Mouse (Mus musculus) kidney, embryonic 14.5 days (tissue): ENCODE data around the gene Plxdc2. TPM values are rescaled to one million over a fixed set of nuclear protein-coding genes. Genes with fewer than 3 reads are reported as not detected.

Source experiments
- ATAC-seq: fragments of 200-750 bp; cut with Nextera tagmentation; 2 replicates; pipeline ENCODE4 v1.8.0; 2017; ENCODE audit warnings: moderate number of reproducible peaks, mild to moderate bottlenecking, moderate TSS enrichment, moderate library complexity; ENCODE audit not compliant: low FRiP score, low TSS enrichment
- H3K27ac ChIP-seq: fragments of 300-500 bp; sonication (generic); 2 replicates; pipeline ENCODE4 v1.5.1; 2014; ENCODE audit warnings: low read depth, mild to moderate bottlenecking, low read length, moderate library complexity, mixed read lengths
- H3K27me3 ChIP-seq: fragments of 300-500 bp; sonication (generic); 2 replicates; pipeline ENCODE4 v1.6.1; 2014; ENCODE audit warnings: mild to moderate bottlenecking, low read length; ENCODE audit not compliant: control insufficient read depth, insufficient read depth
- H3K36me3 ChIP-seq: fragments of 300-500 bp; sonication (generic); 2 replicates; pipeline ENCODE4 v1.6.1; 2014; ENCODE audit warnings: low read length, mixed read lengths; ENCODE audit not compliant: control insufficient read depth, insufficient read depth
- H3K4me1 ChIP-seq: fragments of 300-500 bp; sonication (generic); 2 replicates; pipeline ENCODE4 v1.6.1; 2014; ENCODE audit warnings: low read length, mixed read lengths; ENCODE audit not compliant: control insufficient read depth, insufficient read depth
- H3K4me2 ChIP-seq: fragments of 300-500 bp; sonication (generic); replicated peaks from 2 replicates; pipeline ENCODE4 v1.6.1; 2014; ENCODE audit warnings: low read depth, mild to moderate bottlenecking, low read length
- H3K4me3 ChIP-seq: fragments of 300-500 bp; sonication (generic); 2 replicates; pipeline ENCODE4 v1.5.1; 2014; ENCODE audit warnings: mild to moderate bottlenecking, low read length
- H3K9ac ChIP-seq: fragments of 300-500 bp; sonication (generic); 2 replicates; pipeline ENCODE4 v1.6.1; 2014; ENCODE audit warnings: low read depth, mild to moderate bottlenecking, low read length, moderate library complexity
- H3K9me3 ChIP-seq: fragments of 300-500 bp; sonication (generic); 2 replicates; pipeline ENCODE4 v1.6.1; 2016; ENCODE audit warnings: low read length; ENCODE audit not compliant: control insufficient read depth
- WGBS: fragments of 180-500 bp; shearing (Covaris S2); extraction: QIAGEN DNeasy Blood & Tissue Kit; methylation state at CpG from one replicate; pipeline ENCODE4 v1.1.7; 2014; 5-methylcytosine and 5-hydroxymethylcytosine counted together
- polyA plus RNA-seq: library from polyadenylated mRNA; unstranded; fragments of >200 nt; fragmentation: Nextera tagmentation; extraction: Ambion mirVana; gene quantifications from 2 replicates; pipeline ENCODE4 v1.2.1, GENCODE M21; 2014

Gene Plxdc2
- polyA plus RNA-seq, 1 experiment from 2014 or later = 40.6 TPM

DNA sequence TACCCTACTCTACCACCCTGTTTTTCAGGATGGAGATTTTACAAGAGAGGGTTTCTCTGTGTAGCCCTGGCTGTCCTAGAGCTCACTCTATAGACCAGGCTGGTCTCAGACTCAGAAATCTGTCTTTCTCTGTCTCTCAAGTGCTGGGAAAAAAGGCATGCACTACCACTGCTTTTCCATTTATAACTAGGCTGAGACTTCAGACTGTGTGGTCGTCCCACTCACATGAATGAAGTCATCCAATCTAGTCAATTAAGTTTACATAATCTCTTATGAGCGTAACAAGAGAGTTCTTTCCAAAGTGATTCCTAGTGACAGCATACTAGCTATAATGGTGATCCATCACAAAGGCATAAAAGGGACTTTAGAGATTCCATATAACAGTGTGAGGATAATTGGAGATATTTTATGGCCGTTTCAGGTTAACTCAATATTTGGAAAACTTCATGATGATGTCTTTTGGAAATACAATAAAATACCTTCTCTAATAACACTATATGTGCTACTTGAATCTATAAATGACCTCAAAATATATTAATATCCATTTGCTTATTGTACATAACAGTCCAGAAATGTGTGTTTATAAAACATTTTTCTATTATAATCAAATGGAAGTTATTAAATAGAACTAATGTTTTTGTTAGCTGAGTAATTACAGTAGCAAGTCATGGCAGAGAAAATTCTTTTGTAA, 151.6 kb downstream of the Plxdc2 start:
- 80% methylated on average over 3 of the region's 3 CpGs for WGBS
- Histone ChIP-seq H3K27me3 (no peaks in the 10 kb centered on the region), H3K4me1 (no peaks in the 10 kb centered on the region), H3K9ac (no peak overlapping the region), H3K4me2 (no peak overlapping the region), H3K27ac (no peak overlapping the region), H3K9me3 (no peaks in the 10 kb centered on the region), H3K4me3 (no peak overlapping the region), H3K36me3 (no peaks in the 10 kb centered on the region)
- no peak for ATAC-seq

DNA sequence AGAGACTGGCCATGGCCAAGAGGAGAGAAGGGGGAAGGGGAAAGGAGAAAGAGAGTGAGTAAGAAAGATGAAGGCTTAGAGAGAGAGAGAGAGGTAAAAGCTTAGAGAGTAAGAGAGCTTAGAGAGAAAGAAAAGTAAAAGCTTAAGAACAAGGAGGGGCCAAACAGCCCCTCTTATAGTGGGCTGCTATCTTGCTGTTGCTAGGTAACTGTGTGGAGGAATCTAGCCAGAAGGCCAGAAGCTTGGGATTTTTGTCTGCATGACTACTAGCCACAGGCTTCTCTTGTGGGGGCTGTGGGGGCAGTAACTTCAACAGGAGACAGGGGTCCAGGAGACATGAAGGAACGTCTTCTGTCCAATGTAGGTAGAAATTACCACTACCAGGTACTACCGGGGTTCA, 162.0 kb downstream of the Plxdc2 start:
- Histone ChIP-seq H3K4me2 (no peak overlapping the region), H3K36me3 (no peaks in the 10 kb centered on the region), H3K4me1 (no peaks in the 10 kb centered on the region), H3K9me3 (no peaks in the 10 kb centered on the region), H3K9ac (no peak overlapping the region), H3K27ac (no peak overlapping the region), H3K4me3 (no peak overlapping the region), H3K27me3 (no peaks in the 10 kb centered on the region)
- WGBS = 82% methylated on average over 2 of the region's 2 CpGs
- no peak for ATAC-seq

DNA sequence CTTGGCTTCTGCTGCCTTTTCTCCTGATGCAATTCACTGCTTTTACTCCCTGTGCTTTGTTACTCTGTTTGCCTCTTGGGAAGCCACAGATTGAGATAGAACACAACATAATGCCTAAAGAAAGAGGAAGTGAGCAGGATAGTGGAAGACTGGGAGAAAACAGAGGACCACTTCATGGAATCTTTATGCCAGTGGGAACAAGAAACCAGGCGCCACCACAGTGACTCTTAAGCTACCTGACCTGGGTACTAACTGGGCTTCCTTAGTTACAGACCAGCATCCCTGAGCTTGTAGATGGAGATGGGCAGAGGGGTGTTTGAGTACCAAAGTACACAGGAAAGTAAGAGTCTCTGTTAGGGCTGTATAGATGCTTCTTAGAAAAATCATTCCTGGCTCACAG, 167.3 kb downstream of the Plxdc2 start:
- no peaks in the 10 kb centered on the region for H3K36me3 ChIP-seq
- 93% methylated on average over 1 of the region's 1 CpGs for WGBS
- no peaks in the 10 kb centered on the region for H3K27me3 ChIP-seq
- no peak overlapping the region for H3K9ac ChIP-seq
- H3K27ac ChIP-seq = no peak overlapping the region
- no peaks in the 10 kb centered on the region for H3K9me3 ChIP-seq
- H3K4me2 ChIP-seq = no peak overlapping the region
- H3K4me3 ChIP-seq = no peak overlapping the region
- no peaks in the 10 kb centered on the region for H3K4me1 ChIP-seq
- no peak for ATAC-seq

DNA sequence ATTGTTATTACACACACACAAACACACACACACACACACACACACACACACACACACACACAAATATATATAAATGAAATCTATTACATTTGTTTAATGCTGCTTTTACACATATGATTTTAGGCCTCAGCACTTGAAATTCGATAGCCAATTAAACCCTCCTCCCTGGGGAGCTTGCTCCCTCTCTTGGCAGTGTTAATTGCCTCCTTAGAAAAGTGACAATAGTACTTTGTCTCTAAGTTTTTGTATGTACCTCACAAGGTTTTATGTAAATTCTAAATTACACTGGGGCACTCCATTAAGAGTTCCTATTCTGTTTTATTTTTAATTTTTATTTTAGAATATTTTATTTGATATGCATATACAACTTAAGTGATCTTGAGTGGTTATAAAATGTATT, 176.1 kb downstream of the Plxdc2 start:
- Histone ChIP-seq H3K27me3 (no peaks in the 10 kb centered on the region), H3K4me2 (no peak overlapping the region), H3K27ac (no peak overlapping the region), H3K36me3 (no peaks in the 10 kb centered on the region), H3K4me3 (no peak overlapping the region), H3K9me3 (no peaks in the 10 kb centered on the region), H3K9ac (no peak overlapping the region), H3K4me1 (no peaks in the 10 kb centered on the region)
- WGBS = 56% methylated on average over 1 of the region's 1 CpGs
- no peak for ATAC-seq

DNA sequence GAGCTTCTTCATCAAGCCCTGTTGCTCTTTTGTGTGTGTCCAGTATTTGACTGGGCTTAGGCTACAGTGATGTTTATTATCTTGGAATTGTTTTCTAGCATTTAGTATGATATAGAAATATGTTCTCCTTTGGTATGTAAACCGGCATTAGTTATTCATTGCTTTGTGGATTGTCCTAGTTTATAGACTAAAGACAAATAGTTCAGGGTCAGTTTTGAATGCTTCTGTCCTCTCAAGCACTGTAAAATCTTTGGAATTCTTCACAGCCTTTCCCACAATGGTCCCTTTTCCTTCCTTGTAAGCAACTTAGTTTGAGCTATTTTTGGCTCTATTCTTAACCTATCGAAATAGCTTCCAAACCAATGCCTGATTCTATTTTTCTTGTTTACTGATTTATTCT, 178.5 kb downstream of the Plxdc2 start:
- Histone ChIP-seq H3K9me3 (no peaks in the 10 kb centered on the region; the same call in 1 of the 2 replicates), H3K4me3 (no peak overlapping the region), H3K27me3 (no peaks in the 10 kb centered on the region), H3K27ac (no peak overlapping the region), H3K9ac (no peak overlapping the region), H3K36me3 (no peaks in the 10 kb centered on the region), H3K4me1 (no peaks in the 10 kb centered on the region), H3K4me2 (no peak overlapping the region)
- no peak for ATAC-seq
- 82% methylated on average over 2 of the region's 2 CpGs for WGBS

DNA sequence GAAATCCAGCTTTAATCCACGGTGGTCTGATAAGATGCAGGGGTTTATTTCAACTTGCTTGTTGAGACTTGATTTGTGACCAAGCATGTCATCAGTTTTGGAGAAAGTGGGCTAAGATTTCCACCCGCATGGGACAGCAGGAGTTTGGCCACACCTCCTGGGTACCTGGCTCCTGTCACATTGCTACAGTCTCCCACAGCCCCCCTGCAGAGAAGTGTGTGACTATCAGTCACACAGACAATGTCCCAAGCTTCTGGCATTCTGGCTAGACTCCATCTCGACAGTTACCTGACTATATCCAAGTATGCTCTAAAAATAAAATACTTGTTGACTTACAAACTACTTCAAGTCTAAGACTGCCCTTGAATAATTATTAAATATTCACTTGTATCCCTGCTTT, 185.1 kb downstream of the Plxdc2 start:
- H3K4me1 ChIP-seq = no peaks in the 10 kb centered on the region
- 70% methylated on average over 3 of the region's 3 CpGs for WGBS
- no peak overlapping the region for H3K4me3 ChIP-seq
- ATAC-seq = no peak
- no peak overlapping the region for H3K4me2 ChIP-seq
- H3K36me3 ChIP-seq = no peaks in the 10 kb centered on the region
- H3K27ac ChIP-seq = no peak overlapping the region
- no peaks in the 10 kb centered on the region; the same call in 1 of the 2 replicates for H3K9me3 ChIP-seq
- no peak overlapping the region for H3K9ac ChIP-seq
- no peaks in the 10 kb centered on the region for H3K27me3 ChIP-seq

DNA sequence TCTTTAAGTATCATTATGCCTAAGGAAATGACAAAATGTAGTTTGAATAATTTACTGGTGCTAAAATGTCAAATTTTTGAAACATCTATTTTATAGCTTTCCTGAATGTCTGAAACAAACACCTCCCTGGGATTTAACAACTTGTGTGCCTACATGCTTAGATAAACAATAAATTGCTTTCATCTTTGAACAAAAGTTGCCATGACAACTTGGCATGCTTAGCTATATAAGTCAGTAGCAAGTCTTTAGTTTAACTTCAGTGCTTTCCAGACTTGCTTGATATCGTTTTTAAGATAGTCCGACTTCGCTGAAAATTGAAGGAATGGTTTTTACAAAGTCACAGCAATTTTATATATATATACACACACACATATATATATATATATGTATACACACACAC, 189.1 kb downstream of the Plxdc2 start:
- WGBS = 81% methylated on average over 3 of the region's 3 CpGs
- ATAC-seq = no peak
- Histone ChIP-seq H3K4me1 (no peaks in the 10 kb centered on the region), H3K9ac (no peak overlapping the region), H3K27me3 (no peaks in the 10 kb centered on the region), H3K4me2 (no peak overlapping the region), H3K27ac (no peak overlapping the region), H3K4me3 (no peak overlapping the region), H3K36me3 (no peaks in the 10 kb centered on the region), H3K9me3 (no peaks in the 10 kb centered on the region)

DNA sequence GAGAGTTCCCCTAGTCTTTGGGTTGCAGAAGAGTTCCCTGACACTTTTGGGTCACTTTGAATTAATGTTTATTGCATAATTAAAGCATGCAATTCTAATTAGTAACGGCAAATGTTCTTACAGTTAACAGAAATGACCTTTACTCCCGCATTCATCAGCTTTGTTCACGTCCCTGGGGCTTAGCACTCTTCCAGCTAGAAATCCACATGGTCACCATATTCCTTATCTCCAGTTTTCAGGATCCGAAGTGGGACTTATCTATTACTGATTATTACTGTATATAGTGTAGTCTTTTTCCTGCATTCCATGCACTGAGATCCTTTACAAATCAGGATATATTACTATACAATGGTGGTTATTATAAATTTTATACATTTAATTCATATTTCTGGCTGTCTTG, 203.2 kb downstream of the Plxdc2 start:
- Histone ChIP-seq H3K9me3 (no peaks in the 10 kb centered on the region), H3K4me2 (no peak overlapping the region), H3K4me1 (no peaks in the 10 kb centered on the region), H3K4me3 (no peak overlapping the region), H3K27me3 (no peaks in the 10 kb centered on the region), H3K9ac (no peak overlapping the region), H3K36me3 (no peaks in the 10 kb centered on the region), H3K27ac (no peak overlapping the region)
- ATAC-seq = no peak
- WGBS = 70% methylated on average over 4 of the region's 4 CpGs

DNA sequence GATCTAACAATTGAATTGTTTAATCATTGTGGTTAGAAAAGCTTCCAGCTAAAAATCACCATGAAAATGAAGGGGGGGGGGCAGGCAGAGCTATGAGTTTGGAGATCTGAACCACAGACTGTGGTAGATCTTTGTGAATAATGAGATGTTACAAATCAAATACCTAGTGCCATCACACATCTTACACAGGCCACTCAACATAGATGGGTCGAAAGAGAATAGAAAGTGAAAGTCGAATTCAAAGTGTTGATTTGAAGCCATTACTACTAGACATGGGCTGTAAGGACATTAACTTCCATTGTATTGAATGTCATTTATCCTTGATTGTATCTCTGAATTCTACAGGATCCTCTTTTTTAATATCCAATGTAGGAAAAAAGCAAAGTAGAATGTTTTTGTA, 212.2 kb downstream of the Plxdc2 start:
- WGBS = 92% methylated on average over 2 of the region's 2 CpGs
- H3K27me3 ChIP-seq = no peaks in the 10 kb centered on the region
- no peak overlapping the region for H3K4me3 ChIP-seq
- no peaks in the 10 kb centered on the region for H3K9me3 ChIP-seq
- no peak overlapping the region for H3K9ac ChIP-seq
- H3K4me1 ChIP-seq = no peaks in the 10 kb centered on the region
- ATAC-seq = no peak
- no peak overlapping the region for H3K4me2 ChIP-seq
- no peak overlapping the region for H3K27ac ChIP-seq
- no peaks in the 10 kb centered on the region for H3K36me3 ChIP-seq
